Mouse (Mus musculus): ENCODE data around the gene Gpn3.

Gpn3 gene

GRCm38 (mm10) chr5:122423083-122423482, 51.4 kb downstream of the Gpn3 start:
- DNase-seq, result no peak

- DNase-seq, result no peak
These were observed 53.9 kb downstream of the Gpn3 start for GRCm38 (mm10) chr5:122425550-122425949.

- DNase-seq, result no peak
These were observed 58.5 kb downstream of the Gpn3 start for GRCm38 (mm10) chr5:122430036-122430775.

- DNase-seq, result no peak
These were observed 59.5 kb downstream of the Gpn3 start for GRCm38 (mm10) chr5:122431221-122431620.

All from kidney, postnatal 10 days (tissue).